Mouse (Mus musculus): ENCODE measurements at regions not wholly inside any gene's neighbourhood (a gene's known extent, or its start where the extent isn't known, plus 50 kb on each side); places are given as distances from the start of the nearest gene placed in this dataset.

- TF ChIP-seq CTCF (IDR thresholded peaks at IDR 0.05; ENCODE audit: control insufficient read depth, insufficient read depth, insufficient read length) (no peak), MAX (IDR thresholded peaks at IDR 0.05) (no peak), FOSL1 (IDR thresholded peaks at IDR 0.05; ENCODE audit: insufficient read depth, low read length, poor library complexity, severe bottlenecking) (no peak), MYOD1 (IDR thresholded peaks at IDR 0.05; ENCODE audit: control insufficient read depth, insufficient read length, low read depth) (no peak), MYOG (IDR thresholded peaks at IDR 0.05; ENCODE audit: control insufficient read depth, extremely low read depth, insufficient read length) (no peak), USF1 (IDR thresholded peaks at IDR 0.05; ENCODE audit: low read depth) (no peak)
Observed at GRCm38 (mm10) chr8:103748734-103749133, 352.7 kb upstream of the Cdh5 start.

All from C2C12 (cell line).